Mouse (Mus musculus): ENCODE results near the gene Plin3. TPM values are rescaled to one million over a fixed set of nuclear protein-coding genes. Genes with fewer than 3 reads are reported as not detected.
A peak's percentile ranks its signal among the peaks of the same experiment; 100 is the strongest.

Plin3 gene
- polyA plus RNA-seq, 1 experiment from 2014 or later: 59.1 TPM

DNA sequence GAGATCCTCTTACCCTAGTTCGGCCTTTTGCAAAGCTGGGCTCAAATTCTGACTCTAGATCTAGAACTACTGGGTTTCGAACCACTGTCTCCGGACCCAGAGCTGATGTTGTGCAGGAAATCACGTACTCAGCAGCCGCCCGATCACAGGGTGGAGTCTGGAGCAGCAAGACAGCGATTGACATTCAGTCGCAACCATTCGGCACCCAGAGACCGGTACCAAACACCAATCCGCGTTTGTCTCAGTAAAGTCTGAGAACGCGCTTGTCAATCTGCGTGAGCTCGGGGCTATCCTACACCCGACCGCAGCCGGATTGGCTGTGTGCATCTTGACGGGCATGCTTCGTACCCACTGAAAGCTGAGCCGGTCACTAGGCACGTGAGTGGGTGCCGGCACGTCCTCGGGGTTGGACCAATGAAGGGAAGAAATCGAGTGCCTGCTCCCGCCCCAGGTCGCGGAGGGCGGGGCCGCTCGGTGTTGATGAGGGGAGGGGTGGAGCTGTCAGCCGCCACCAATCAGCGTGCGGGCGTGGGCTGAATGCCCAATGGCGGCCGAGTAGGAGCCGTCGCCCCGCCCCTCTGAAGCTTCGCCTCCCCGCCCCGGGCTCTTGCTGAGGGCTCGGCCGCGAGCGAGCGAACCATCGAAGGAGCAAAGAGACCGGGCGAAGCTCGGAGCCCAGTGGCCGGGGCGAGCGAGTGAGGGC is 32.9 kb upstream of the Plin3 start, which contains the start of gene Kdm4b:
Kdm4b (plus strand) TSS at position 613 of the 703 bp plus-strand sequence.
- Histone ChIP-seq H3K4me3 (peak within 1 kb of the TSS; percentile 97), H3K27ac (ENCODE audit: poor library complexity, severe bottlenecking) (peak within 1 kb of the TSS; percentile 97), H3K36me3 (peaks cover 29% of the 10 kb centered on the region), H3K4me2 (peak within 1 kb of the TSS; percentile 87), H3K9ac (peak within 1 kb of the TSS; percentile 96), H3K4me1 (replicated peaks) (peaks cover 42% of the 10 kb centered on the region), H3K27me3 (replicated peaks) (no peaks in the 10 kb centered on the region), H3K9me3 (replicated peaks) (no peaks in the 10 kb centered on the region)
- ATAC-seq (ENCODE audit: insufficient number of reproducible peaks, low FRiP score): peak; percentile 98
- under 1% methylated on average over 57 of the region's 57 CpGs for WGBS

DNA sequence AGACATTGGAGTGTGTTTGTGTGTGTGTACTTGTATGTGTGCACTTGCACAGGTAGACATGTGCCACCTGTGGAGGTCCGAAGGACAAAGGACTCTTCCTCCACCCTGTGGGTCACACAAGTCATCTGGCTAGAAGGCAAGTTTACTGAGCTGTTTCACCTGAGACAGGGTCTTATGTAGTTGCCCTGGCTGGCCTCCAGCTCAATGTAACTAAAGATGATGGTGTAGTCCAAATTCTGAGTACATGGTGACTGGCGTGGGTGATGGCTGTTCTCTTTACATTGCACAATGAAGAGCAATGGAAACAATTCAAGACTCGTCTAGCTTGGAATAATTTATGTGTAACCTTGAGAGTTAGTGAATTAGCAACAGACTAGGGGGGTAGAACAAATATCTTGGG is 31.7 kb upstream of the Plin3 start:
- Histone ChIP-seq H3K36me3 (peaks cover 41% of the 10 kb centered on the region), H3K27me3 (replicated peaks) (no peaks in the 10 kb centered on the region), H3K4me3 (no peak overlapping the region), H3K27ac (ENCODE audit: poor library complexity, severe bottlenecking) (peak overlapping the region; percentile 15; the same call in 1 of the 2 replicates), H3K4me2 (no peak overlapping the region), H3K9ac (no peak overlapping the region), H3K9me3 (replicated peaks) (no peaks in the 10 kb centered on the region), H3K4me1 (replicated peaks) (peaks cover 30% of the 10 kb centered on the region)
- WGBS: 78% methylated on average over 3 of the region's 3 CpGs
- ATAC-seq (ENCODE audit: insufficient number of reproducible peaks, low FRiP score): no peak

DNA sequence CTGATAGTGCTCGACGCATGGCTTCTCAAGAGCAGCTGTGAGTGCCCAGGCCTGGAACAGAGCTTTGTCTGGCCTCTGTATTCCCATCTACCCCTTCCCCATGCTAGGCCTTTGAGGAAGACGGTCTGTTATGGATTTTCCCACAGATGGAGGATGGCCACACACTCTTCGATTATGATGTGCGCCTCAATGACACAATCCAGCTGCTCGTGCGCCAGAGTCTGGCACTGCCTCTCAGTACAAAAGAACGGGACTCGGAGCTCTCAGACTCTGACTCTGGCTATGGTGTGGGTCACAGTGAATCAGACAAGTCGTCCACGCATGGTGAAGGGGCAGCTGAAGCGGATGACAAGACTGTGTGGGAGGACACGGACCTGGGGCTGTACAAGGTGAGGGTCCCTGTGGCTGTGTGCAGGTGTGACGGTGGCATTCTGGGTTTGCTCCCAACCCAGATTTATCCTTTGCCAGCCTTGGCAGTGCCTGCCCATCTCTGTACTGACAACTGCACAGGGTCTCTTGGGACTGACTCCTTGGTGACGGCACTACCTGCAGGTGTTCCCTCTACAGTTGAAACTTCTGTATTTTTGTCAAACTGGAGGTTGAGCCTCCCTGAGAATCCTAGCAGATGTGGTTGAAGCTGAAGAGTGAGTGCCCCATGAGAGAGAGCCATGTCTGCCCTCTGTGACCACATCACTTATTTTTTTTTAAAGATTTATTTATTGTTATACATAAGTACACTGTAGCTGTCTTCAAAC is 16.7 kb upstream of the Plin3 start:
- Histone ChIP-seq H3K4me1 (replicated peaks) (peaks cover 24% of the 10 kb centered on the region), H3K36me3 (peaks cover 91% of the 10 kb centered on the region), H3K27ac (ENCODE audit: poor library complexity, severe bottlenecking) (no peak overlapping the region), H3K9ac (no peak overlapping the region), H3K4me3 (no peak overlapping the region), H3K27me3 (replicated peaks) (no peaks in the 10 kb centered on the region), H3K9me3 (replicated peaks) (no peaks in the 10 kb centered on the region), H3K4me2 (no peak overlapping the region)
- no peak for ATAC-seq (ENCODE audit: insufficient number of reproducible peaks, low FRiP score)
- WGBS: 86% methylated on average over 15 of the region's 15 CpGs

DNA sequence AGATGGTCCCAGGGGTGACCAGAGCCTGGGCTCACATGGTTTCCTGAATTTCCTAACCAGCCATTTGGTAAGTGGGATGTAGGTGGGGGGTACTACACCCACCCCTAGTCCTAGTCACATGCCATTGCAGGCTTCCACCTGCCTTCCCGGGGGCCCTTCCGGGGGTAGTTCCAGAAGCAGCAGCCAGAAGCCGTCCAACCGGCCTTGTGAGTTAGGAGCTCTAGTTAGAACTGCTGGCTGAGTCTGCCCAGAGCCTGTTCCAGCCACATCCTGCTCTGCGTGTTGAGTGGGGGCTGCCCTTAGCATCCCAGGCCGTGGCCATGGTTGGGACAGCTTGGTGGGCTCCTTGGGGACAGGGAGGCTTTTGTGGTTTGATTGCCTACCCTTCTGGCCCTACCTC is 15.4 kb upstream of the Plin3 start:
- Histone ChIP-seq H3K36me3 (peaks cover 79% of the 10 kb centered on the region), H3K4me1 (replicated peaks) (peaks cover 24% of the 10 kb centered on the region), H3K9ac (no peak overlapping the region), H3K4me2 (no peak overlapping the region), H3K27me3 (replicated peaks) (no peaks in the 10 kb centered on the region), H3K4me3 (no peak overlapping the region), H3K9me3 (replicated peaks) (no peaks in the 10 kb centered on the region), H3K27ac (ENCODE audit: poor library complexity, severe bottlenecking) (no peak overlapping the region)
- WGBS: 77% methylated on average over 6 of the region's 6 CpGs
- no peak for ATAC-seq (ENCODE audit: insufficient number of reproducible peaks, low FRiP score)

DNA sequence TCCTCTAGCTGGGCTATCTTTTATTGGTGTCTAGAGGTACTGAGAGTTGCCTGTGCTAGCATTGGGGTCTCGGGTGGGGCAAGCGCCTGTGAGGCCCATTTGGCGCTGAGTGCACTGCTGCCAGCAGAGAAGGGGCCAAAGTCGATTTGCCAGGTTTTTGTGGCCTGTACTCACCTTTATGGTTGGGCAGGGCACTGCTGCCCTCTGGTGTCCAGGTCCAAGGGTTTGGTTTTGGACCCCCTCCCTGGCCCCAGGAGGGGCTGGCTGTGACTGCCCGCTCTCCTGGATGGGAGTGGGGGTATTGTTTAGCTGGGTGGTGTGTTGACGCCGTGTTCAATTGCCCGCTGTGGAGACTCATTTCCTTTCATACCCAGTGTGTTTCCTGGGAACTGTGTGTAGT is 13.2 kb upstream of the Plin3 start:
- H3K9ac ChIP-seq: peak overlapping the region; percentile 91
- no peaks in the 10 kb centered on the region for H3K27me3 ChIP-seq (replicated peaks)
- H3K36me3 ChIP-seq: peaks cover 56% of the 10 kb centered on the region
- H3K4me2 ChIP-seq: peak overlapping the region; percentile 99
- H3K27ac ChIP-seq (ENCODE audit: poor library complexity, severe bottlenecking): no peak overlapping the region
- WGBS: 67% methylated on average over 8 of the region's 8 CpGs
- peaks cover 33% of the 10 kb centered on the region for H3K4me1 ChIP-seq (replicated peaks)
- ATAC-seq (ENCODE audit: insufficient number of reproducible peaks, low FRiP score): no peak
- no peaks in the 10 kb centered on the region for H3K9me3 ChIP-seq (replicated peaks)
- peak overlapping the region; percentile 80 for H3K4me3 ChIP-seq

DNA sequence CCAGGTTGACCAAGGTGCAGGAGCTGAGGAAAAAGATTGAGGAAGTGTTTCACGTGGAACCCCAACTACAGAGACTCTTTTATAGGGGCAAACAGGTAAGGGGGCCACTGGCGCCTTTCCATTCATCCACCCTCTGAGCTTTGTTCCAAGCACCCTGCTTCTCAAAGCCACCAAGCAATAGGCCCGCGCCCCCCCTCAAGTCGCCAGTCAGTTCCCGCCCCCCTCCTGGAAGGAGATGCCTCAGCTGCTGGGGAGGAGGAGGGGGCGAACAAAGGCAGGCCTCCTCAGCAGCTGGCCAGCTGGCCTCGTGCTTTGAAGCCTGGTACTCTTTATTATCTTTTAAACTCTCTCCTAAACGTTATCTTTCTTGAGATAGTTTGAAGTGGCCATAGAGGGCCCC is 12.5 kb upstream of the Plin3 start:
- 32% methylated on average over 9 of the region's 9 CpGs for WGBS
- Histone ChIP-seq H3K27me3 (replicated peaks) (no peaks in the 10 kb centered on the region), H3K36me3 (peaks cover 49% of the 10 kb centered on the region), H3K4me1 (replicated peaks) (peaks cover 33% of the 10 kb centered on the region), H3K27ac (ENCODE audit: poor library complexity, severe bottlenecking) (no peak overlapping the region), H3K9ac (peak overlapping the region; percentile 91), H3K9me3 (replicated peaks) (no peaks in the 10 kb centered on the region), H3K4me3 (peak overlapping the region; percentile 80), H3K4me2 (peak overlapping the region; percentile 99)
- no peak for ATAC-seq (ENCODE audit: insufficient number of reproducible peaks, low FRiP score)

DNA sequence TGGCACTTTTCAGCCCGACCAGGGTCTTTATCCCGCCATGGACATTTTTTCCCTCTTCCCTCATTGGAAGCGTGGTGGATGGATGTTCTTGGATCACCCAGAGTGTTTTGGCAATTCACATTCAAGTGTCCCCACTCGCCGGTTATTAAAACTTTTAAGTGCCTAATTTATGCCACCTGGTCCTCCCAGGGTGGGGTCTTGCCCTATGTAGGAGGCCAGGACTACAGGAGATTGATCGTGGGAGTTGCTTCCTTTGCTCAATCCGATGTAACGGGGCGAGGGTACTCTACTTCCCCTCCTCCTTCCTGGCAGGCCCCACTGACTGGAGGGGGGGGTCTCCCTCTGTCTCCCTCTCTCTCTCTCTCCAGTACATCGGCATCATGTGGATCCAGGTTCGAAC is 12.0 kb upstream of the Plin3 start:
- no peaks in the 10 kb centered on the region for H3K27me3 ChIP-seq (replicated peaks)
- H3K9me3 ChIP-seq (replicated peaks): no peaks in the 10 kb centered on the region
- H3K27ac ChIP-seq (ENCODE audit: poor library complexity, severe bottlenecking): no peak overlapping the region; the same call in 1 of the 2 replicates
- H3K36me3 ChIP-seq: peaks cover 45% of the 10 kb centered on the region
- peak overlapping the region; percentile 99 for H3K4me2 ChIP-seq
- peaks cover 33% of the 10 kb centered on the region for H3K4me1 ChIP-seq (replicated peaks)
- H3K4me3 ChIP-seq: peak overlapping the region; percentile 80
- no peak for ATAC-seq (ENCODE audit: insufficient number of reproducible peaks, low FRiP score)
- peak overlapping the region; percentile 91 for H3K9ac ChIP-seq
- 15% methylated on average over 11 of the region's 11 CpGs for WGBS

DNA sequence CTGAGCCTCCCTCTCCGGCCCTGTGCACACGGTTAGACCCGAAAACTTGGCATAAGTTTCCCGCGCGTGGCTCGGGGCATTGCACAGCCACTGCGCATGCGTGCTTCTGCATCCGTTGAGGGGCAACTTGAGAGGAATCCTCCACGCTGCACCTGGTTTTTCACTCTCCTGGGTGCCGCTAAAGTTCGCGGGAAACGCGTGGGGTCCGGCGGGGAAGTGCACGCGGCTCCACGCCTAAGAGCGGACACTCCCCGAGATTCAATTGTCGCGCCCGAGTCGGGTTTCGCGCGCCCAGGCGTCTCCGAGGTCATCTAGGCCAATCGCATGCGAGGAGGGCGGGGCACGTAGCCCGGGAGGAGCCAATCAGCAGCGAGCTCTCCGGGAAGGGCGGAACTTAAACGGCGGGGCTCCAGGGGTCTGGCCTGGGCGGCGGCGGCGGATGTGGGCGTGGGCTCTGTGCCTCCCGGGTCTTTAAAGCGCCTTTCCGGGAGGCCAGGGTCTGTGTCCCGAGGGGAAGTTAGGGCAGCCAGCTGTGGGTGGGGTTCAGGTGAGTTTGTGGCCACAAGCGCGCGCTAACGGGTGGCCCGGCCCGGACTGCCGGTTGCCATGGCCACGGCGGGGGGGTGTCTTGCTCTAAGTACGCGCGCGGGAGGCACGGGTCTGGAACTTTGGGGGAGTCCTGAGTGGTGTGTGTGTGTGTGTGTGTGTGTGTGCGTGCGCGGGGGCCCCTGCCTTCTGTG is 11.3 kb upstream of the Plin3 start:
- under 1% methylated on average over 67 of the region's 68 CpGs for WGBS
- peak overlapping the region; percentile 99 for H3K4me2 ChIP-seq
- H3K4me1 ChIP-seq (replicated peaks): peaks cover 33% of the 10 kb centered on the region
- H3K27me3 ChIP-seq (replicated peaks): no peaks in the 10 kb centered on the region
- peak overlapping the region; percentile 80 for H3K4me3 ChIP-seq
- H3K9ac ChIP-seq: peak overlapping the region; percentile 91
- H3K36me3 ChIP-seq: peaks cover 38% of the 10 kb centered on the region
- peak; percentile 95 for ATAC-seq (ENCODE audit: insufficient number of reproducible peaks, low FRiP score)
- H3K27ac ChIP-seq (ENCODE audit: poor library complexity, severe bottlenecking): peak overlapping the region; percentile 87
- H3K9me3 ChIP-seq (replicated peaks): no peaks in the 10 kb centered on the region

DNA sequence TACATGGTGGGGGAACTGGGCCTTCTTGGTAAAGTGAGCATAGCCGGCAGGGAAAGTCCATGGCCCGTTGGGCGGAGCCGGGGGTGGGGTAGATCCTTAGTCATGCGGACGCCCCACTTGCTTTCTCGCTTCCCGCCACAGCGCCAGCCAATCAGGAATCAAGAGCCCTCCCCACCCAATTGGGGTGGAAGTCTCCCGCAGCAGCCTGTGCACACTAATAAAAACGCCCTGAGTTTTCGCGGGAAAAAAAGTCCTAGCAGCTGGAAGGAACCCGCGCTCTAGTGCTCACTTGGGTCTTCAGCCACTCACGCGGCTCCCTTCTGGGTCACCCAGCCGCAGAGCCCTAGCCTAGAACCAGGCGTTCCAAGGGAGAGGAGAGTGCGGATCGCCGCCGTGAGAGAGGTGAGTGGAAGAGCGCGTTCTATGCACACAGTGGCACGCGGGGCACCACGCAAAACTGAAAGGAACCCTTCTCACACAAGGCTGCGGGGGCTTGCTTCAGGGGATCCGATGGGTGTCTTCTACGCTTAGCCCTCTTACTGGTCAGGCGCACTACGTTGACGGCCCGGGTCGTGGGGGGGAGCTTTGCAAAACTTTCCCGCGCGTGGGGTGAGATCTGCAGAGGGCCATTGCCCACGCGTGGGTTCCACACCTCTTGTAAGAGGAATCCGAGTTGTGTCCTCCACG is 10.6 kb upstream of the Plin3 start, which contains the start of gene Uhrf1:
Uhrf1 (plus strand) TSS at position 162 of the 687 bp plus-strand sequence.
- peak within 1 kb of the TSS; percentile 80 for H3K4me3 ChIP-seq
- peak within 1 kb of the TSS; percentile 99 for H3K4me2 ChIP-seq
- ATAC-seq (ENCODE audit: insufficient number of reproducible peaks, low FRiP score): peak; percentile 83
- no peaks in the 10 kb centered on the region for H3K9me3 ChIP-seq (replicated peaks)
- under 1% methylated on average over 43 of the region's 43 CpGs for WGBS
- peaks cover 33% of the 10 kb centered on the region for H3K4me1 ChIP-seq (replicated peaks)
- H3K36me3 ChIP-seq: peaks cover 31% of the 10 kb centered on the region
- H3K27me3 ChIP-seq (replicated peaks): no peaks in the 10 kb centered on the region
- peak within 1 kb of the TSS; percentile 91 for H3K9ac ChIP-seq
- H3K27ac ChIP-seq (ENCODE audit: poor library complexity, severe bottlenecking): peak within 1 kb of the TSS; percentile 87

DNA sequence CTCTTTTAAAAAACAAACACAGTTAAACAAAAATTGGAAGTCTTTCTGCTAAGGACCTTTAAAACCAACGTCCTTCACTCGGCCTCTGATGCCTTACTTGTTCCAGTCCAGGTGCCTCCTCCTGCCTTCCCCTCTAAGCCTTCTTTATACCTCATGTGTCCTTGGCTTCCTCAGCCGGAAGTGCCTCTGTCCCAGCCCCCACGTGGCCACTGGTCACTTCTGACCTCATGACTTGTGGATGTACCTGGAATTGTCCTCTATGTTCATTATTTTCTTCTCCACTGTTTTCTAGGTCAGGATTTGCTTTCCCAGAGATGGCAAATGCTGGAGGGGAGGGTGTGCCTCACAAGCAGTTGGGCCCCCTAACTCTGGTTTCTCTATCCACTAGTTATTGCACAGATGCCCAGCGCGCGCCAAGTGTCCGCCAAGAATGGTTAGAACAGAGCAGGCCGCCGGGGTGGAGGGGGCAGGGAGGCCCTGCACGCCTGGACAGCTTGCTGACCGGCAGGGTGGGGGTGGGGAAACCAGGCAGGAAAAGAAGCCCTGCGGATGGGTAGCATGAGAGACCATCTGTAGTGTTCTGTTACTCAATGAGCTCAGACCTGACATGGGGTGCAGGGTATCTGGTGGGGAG is 9.8 kb upstream of the Plin3 start:
- 30% methylated on average over 13 of the region's 13 CpGs for WGBS

More for the DNA sequence above, 9.8 kb upstream of the Plin3 start:
- Histone ChIP-seq H3K9me3 (replicated peaks) (no peaks in the 10 kb centered on the region), H3K4me3 (peak overlapping the region; percentile 80), H3K36me3 (peaks cover 23% of the 10 kb centered on the region), H3K9ac (peak overlapping the region; percentile 88), H3K4me2 (peak overlapping the region; percentile 99), H3K4me1 (replicated peaks) (peaks cover 33% of the 10 kb centered on the region), H3K27ac (ENCODE audit: poor library complexity, severe bottlenecking) (peak overlapping the region; percentile 87), H3K27me3 (replicated peaks) (no peaks in the 10 kb centered on the region)
- peak; percentile 30; the same call in 1 of the 2 replicates for ATAC-seq (ENCODE audit: insufficient number of reproducible peaks, low FRiP score)
